Mouse (Mus musculus) gastrocnemius, postnatal 36 days (tissue): ENCODE measurements around the gene BC017158. TPM values are rescaled to one million over a fixed set of nuclear protein-coding genes. Genes with fewer than 3 reads are reported as not detected.
A peak's percentile ranks its signal among the peaks of the same experiment; 100 is the strongest.

ENCODE experiments used
- DNase-seq, 2 experiments: peaks; one replicate each; pipeline ENCODE4 v3.0.0; 2022
- intact Hi-C: fragments of 180-260 bp; cut with DNase I; formaldehyde crosslinking; loops from one replicate; pipeline ENCODE4 v1.15.1; 2025
- total RNA-seq, 2 experiments: library from RNA; stranded (reverse); gene quantifications; 2 replicates each; pipeline ENCODE4 v1.2.3; 2021

The BC017158 gene
- total RNA-seq, 2 experiments from 2014 or later, result 2.5 to 2.6 TPM

GRCm38 (mm10) chr7:128270431-128270850 is 27.5 kb downstream of the BC017158 start:
- intact Hi-C loops, result no loop called here

GRCm38 (mm10) chr7:128267813-128268212 is 30.2 kb downstream of the BC017158 start:
- intact Hi-C loops, result no loop called here
- no peak for DNase-seq

More at GRCm38 (mm10) chr7:128270431-128270850, 27.5 kb downstream of the BC017158 start:
- no peak for DNase-seq

GRCm38 (mm10) chr7:128267391-128267790 is 30.6 kb downstream of the BC017158 start:
- DNase-seq, result no peak
- intact Hi-C loops, result no loop called here

- DNase-seq, result no peak
- intact Hi-C loops, result no loop called here
Observed at GRCm38 (mm10) chr7:128266056-128266455, 31.9 kb downstream of the BC017158 start.

GRCm38 (mm10) chr7:128265411-128265810 is 32.6 kb downstream of the BC017158 start, which contains the start of gene Slc5a2:
TSS of gene Slc5a2 (plus strand) at chr7:128265657.
- no peak for DNase-seq
- intact Hi-C loops, result no loop called here

GRCm38 (mm10) chr7:128256783-128257334 is 41.1 kb downstream of the BC017158 start:
- no peak for DNase-seq
- intact Hi-C loops, result no loop called here

GRCm38 (mm10) chr7:128255757-128256156 is 42.2 kb downstream of the BC017158 start:
- intact Hi-C loops, result no loop called here
- DNase-seq, result no peak

- intact Hi-C loops, result no loop called here
- DNase-seq, result no peak
Observed at GRCm38 (mm10) chr7:128254978-128255377, 43.0 kb downstream of the BC017158 start.

- no peak for DNase-seq
- intact Hi-C loops, result no loop called here
Observed at GRCm38 (mm10) chr7:128252609-128253008, 45.4 kb downstream of the BC017158 start.

GRCm38 (mm10) chr7:128251946-128252345 is 46.0 kb downstream of the BC017158 start:
- no peak for DNase-seq
- intact Hi-C loops, result no loop called here

- intact Hi-C loops, result loop anchor here (5.0 to 10.0 kb wide), 2 partner anchors 47 to 455 kb away; partner anchors contain the start of gene BC017158
- DNase-seq, result no peak
Observed at GRCm38 (mm10) chr7:128249998-128250397, 48.0 kb downstream of the BC017158 start.

GRCm38 (mm10) chr7:128248081-128249042 is 49.6 kb downstream of the BC017158 start:
- DNase-seq, result no peak
- intact Hi-C loops, result loop anchor here (5.0 to 10.0 kb wide), 2 partner anchors 49 to 456 kb away; partner anchors contain the start of gene BC017158

GRCm38 (mm10) chr7:128247443-128247842 is 50.5 kb downstream of the BC017158 start:
- intact Hi-C loops, result loop anchor here (5.0 to 10.0 kb wide), 2 partner anchors 50 to 457 kb away; partner anchors contain the start of gene BC017158
- peak; percentile 74 to 87 for DNase-seq

GRCm38 (mm10) chr7:128246496-128247391 is 51.2 kb downstream of the BC017158 start, which contains the start of gene Tgfb1i1:
TSS of gene Tgfb1i1 (plus strand) at chr7:128246812.
- peak; percentile 46 to 57 for DNase-seq
- intact Hi-C loops, result loop anchor here (1.0 to 10.0 kb wide), 3 partner anchors 51 to 458 kb away; partner anchors contain the start of gene BC017158

GRCm38 (mm10) chr7:128245547-128245946 is 52.4 kb downstream of the BC017158 start:
- DNase-seq, result no peak
- intact Hi-C loops, result loop anchor here (5.0 to 10.0 kb wide), 2 partner anchors 52 to 459 kb away; partner anchors contain the start of gene BC017158

- intact Hi-C loops, result loop anchor here (5.0 to 10.0 kb wide), 2 partner anchors 53 to 460 kb away; partner anchors contain the start of gene BC017158
- DNase-seq, result no peak
Observed at GRCm38 (mm10) chr7:128244410-128245025, 53.5 kb downstream of the BC017158 start.

GRCm38 (mm10) chr7:128243921-128244320 is 54.0 kb downstream of the BC017158 start:
- intact Hi-C loops, result loop anchor here (10.0 kb wide), 1 partner anchor 461 kb away; no protein-coding TSS in a partner anchor
- no peak for DNase-seq

- intact Hi-C loops, result loop anchor here (10.0 kb wide), 1 partner anchor 462 kb away; no protein-coding TSS in a partner anchor
- DNase-seq, result no peak
Observed at GRCm38 (mm10) chr7:128242331-128242730, 55.6 kb downstream of the BC017158 start.

- no peak for DNase-seq
- intact Hi-C loops, result loop anchor here (10.0 kb wide), 1 partner anchor 465 kb away; no protein-coding TSS in a partner anchor
Observed at GRCm38 (mm10) chr7:128240131-128240784, 57.7 kb downstream of the BC017158 start.
